Mouse (Mus musculus) heart, adult 2 months (tissue): ENCODE data around the gene Gm11214.

Source experiments
- CTCF ChIP-seq: fragments of 200-600 bp; IDR thresholded peaks from 2 replicates; pipeline ENCODE4 v1.8.1; 2022; ENCODE audit warnings: antibody characterized with exemption, mild to moderate bottlenecking, moderate library complexity
- POLR2A ChIP-seq: fragments of 200-500 bp; IDR thresholded peaks from 2 replicates; pipeline ENCODE4 v1.6.1; 2011; ENCODE audit warnings: mild to moderate bottlenecking, low read depth, low read length, control low read depth; ENCODE audit not compliant: insufficient read depth

DNA sequence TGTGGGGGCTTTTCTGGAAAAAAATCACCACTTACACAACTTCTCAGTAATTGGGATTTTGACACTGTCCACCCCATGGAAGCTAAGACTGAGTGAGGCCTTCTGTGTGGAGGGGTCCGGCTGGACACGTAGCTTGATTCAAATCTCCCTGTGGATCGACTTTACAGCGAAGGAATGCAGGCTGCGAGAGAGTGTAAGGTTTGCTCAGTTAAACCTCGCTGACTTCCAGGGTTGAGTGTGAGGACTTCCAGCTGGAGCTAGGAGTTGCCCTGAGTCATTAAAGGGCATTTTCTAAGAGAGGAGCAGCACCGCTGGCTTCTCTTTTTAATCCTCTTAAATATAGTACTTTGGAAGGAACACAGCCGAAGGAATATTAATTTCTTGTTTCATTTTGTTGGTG lies 24.2 kb upstream of the Gm11214 start:
- TF ChIP-seq CTCF (no peak), POLR2A (no peak)
